Mouse (Mus musculus) cerebellum, adult 18-20 months (tissue): ENCODE data around the gene Setx.
"Not testable (repeated sequence)": the region's sequence is repeated elsewhere in the genome, so short reads cannot be mapped to it uniquely, and the experiment has no call there.

Experiments used
- DNase-seq, 2 experiments: peaks; one replicate each; pipeline ENCODE4 v3.0.0; 2021

The Setx gene

GRCm38 (mm10) chr2:29123907-29124569 is at the start of gene Setx:
TSS of gene Setx (plus strand) at chr2:29124181.
- DNase-seq: peak in 1 of 2 experiments; percentile 21

GRCm38 (mm10) chr2:29074676-29075075 is 49.3 kb upstream of the Setx start:
- no peak for DNase-seq

GRCm38 (mm10) chr2:29075331-29076070 is 48.5 kb upstream of the Setx start:
- no peak for DNase-seq

GRCm38 (mm10) chr2:29076226-29076625 is 47.8 kb upstream of the Setx start:
- no peak for DNase-seq

GRCm38 (mm10) chr2:29081965-29082364 is 42.0 kb upstream of the Setx start:
- DNase-seq: no peak

- no peak for DNase-seq
Measured at GRCm38 (mm10) chr2:29086026-29086425, 38.0 kb upstream of the Setx start.

GRCm38 (mm10) chr2:29089276-29089675 is 34.7 kb upstream of the Setx start:
- not testable (repeated sequence) for DNase-seq

GRCm38 (mm10) chr2:29095674-29096073 is 28.3 kb upstream of the Setx start:
- no peak for DNase-seq

GRCm38 (mm10) chr2:29096751-29097150 is 27.2 kb upstream of the Setx start:
- DNase-seq: no peak

- DNase-seq: no peak
Measured at GRCm38 (mm10) chr2:29097465-29097864, 26.5 kb upstream of the Setx start.

GRCm38 (mm10) chr2:29097955-29098354 is 26.0 kb upstream of the Setx start:
- not testable (repeated sequence) for DNase-seq

GRCm38 (mm10) chr2:29098786-29099185 is 25.2 kb upstream of the Setx start:
- DNase-seq: no peak

GRCm38 (mm10) chr2:29099646-29100045 is 24.3 kb upstream of the Setx start:
- no peak for DNase-seq

GRCm38 (mm10) chr2:29100822-29101534 is 23.0 kb upstream of the Setx start:
- DNase-seq: no peak

- DNase-seq: not testable (repeated sequence)
Measured at GRCm38 (mm10) chr2:29102416-29103377, 21.3 kb upstream of the Setx start.

GRCm38 (mm10) chr2:29120969-29121368 is 3.0 kb upstream of the Setx start:
- DNase-seq: no peak

GRCm38 (mm10) chr2:29122446-29122845 is 1.5 kb upstream of the Setx start:
- no peak for DNase-seq

- DNase-seq: no peak
Measured at GRCm38 (mm10) chr2:29124571-29124935, 572 bp downstream of the Setx start.

- DNase-seq: peak; percentile 98 to 100
Measured at GRCm38 (mm10) chr2:29124936-29125701, 1.1 kb downstream of the Setx start.

- DNase-seq: no peak
Measured at GRCm38 (mm10) chr2:29130118-29130899, 6.3 kb downstream of the Setx start.

- no peak for DNase-seq
Measured at GRCm38 (mm10) chr2:29135161-29135560, 11.2 kb downstream of the Setx start.
